Mouse (Mus musculus): ENCODE data around the gene Pkhd1. TPM values are rescaled to one million over a fixed set of nuclear protein-coding genes. Genes with fewer than 3 reads are reported as not detected.

Gene Pkhd1
- polyA plus RNA-seq, 1 experiment from 2014 or later: 0.46 TPM

DNA sequence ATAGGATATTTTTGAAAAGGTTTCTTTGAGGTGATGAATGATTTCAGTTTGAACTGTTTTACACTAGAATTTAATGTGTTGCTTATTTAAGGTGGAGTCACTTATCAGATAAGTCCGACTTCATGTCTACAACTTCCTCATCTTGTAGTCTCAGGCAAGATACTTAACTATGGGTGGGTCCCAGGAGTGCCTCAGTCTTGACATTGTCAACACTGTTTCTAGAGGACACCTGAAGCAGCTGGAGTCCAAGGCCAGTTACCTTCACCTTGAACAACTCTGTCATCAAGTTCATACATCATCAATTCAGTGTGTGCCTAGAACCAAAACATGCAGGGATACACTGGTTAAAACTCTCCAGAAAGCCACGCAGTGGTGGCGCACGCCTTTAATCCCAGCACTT lies 5.5 kb upstream of the Pkhd1 start:
- Histone ChIP-seq H3K4me2 (ENCODE audit: low read depth, low read length) (no peak overlapping the region), H3K9me3 (replicated peaks; ENCODE audit: control insufficient read depth, low read length) (no peaks in the 10 kb centered on the region), H3K4me3 (ENCODE audit: low read depth, low read length) (no peak overlapping the region), H3K4me1 (ENCODE audit: control insufficient read depth, low read depth, low read length) (no peaks in the 10 kb centered on the region), H3K27ac (ENCODE audit: low read length) (no peak overlapping the region), H3K36me3 (ENCODE audit: control insufficient read depth, insufficient read depth) (no peaks in the 10 kb centered on the region), H3K9ac (ENCODE audit: low read depth, low read length) (no peak overlapping the region), H3K27me3 (ENCODE audit: control insufficient read depth, insufficient read depth, low read depth, low read length) (no peaks in the 10 kb centered on the region)
- no peak for ATAC-seq (ENCODE audit: low read depth)
- 60% methylated on average over 4 of the region's 4 CpGs for WGBS (ENCODE audit: insufficient replicate concordance)

DNA sequence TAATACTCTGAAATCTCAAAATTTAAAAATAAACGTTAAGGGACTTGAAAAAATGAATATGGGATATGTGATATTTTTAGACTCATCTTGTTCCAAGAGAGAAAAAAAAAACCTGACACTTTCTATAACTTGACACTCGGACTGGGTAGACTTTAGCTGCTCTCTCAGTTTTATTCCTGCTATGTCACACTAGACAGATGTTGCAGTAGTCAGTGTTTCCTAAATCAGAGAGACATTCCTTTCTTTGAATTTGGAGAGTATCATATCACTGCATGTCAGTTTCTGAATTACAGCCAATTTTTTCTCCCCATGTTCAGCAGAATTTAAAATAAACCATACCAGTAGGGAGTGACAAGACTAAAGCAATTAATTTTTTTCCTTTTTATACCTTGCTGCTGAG lies 2.7 kb upstream of the Pkhd1 start:
- H3K4me2 ChIP-seq (ENCODE audit: low read depth, low read length): no peak overlapping the region
- H3K36me3 ChIP-seq (ENCODE audit: control insufficient read depth, insufficient read depth): no peaks in the 10 kb centered on the region
- no peak for ATAC-seq (ENCODE audit: low read depth)
- H3K4me1 ChIP-seq (ENCODE audit: control insufficient read depth, low read depth, low read length): no peaks in the 10 kb centered on the region
- no peaks in the 10 kb centered on the region for H3K27me3 ChIP-seq (ENCODE audit: control insufficient read depth, insufficient read depth, low read depth, low read length)
- no peaks in the 10 kb centered on the region for H3K9me3 ChIP-seq (replicated peaks; ENCODE audit: control insufficient read depth, low read length)
- 37% methylated on average over 2 of the region's 2 CpGs for WGBS (ENCODE audit: insufficient replicate concordance)
- no peak overlapping the region for H3K9ac ChIP-seq (ENCODE audit: low read depth, low read length)
- H3K4me3 ChIP-seq (ENCODE audit: low read depth, low read length): no peak overlapping the region
- no peak overlapping the region for H3K27ac ChIP-seq (ENCODE audit: low read length)

GRCm38 (mm10) chr1:20619363-20619762 lies 1.5 kb upstream of the Pkhd1 start:
- H3K4me3 ChIP-seq (ENCODE audit: low read depth, low read length): no peak overlapping the region
- H3K27me3 ChIP-seq (ENCODE audit: control insufficient read depth, insufficient read depth, low read depth, low read length): no peaks in the 10 kb centered on the region
- no peaks in the 10 kb centered on the region for H3K36me3 ChIP-seq (ENCODE audit: control insufficient read depth, insufficient read depth)
- 38% methylated on average over 3 of the region's 3 CpGs for WGBS (ENCODE audit: insufficient replicate concordance)
- H3K9ac ChIP-seq (ENCODE audit: low read depth, low read length): no peak overlapping the region
- ATAC-seq (ENCODE audit: low read depth): no peak
- no peak overlapping the region for H3K4me2 ChIP-seq (ENCODE audit: low read depth, low read length)
- no peaks in the 10 kb centered on the region for H3K9me3 ChIP-seq (replicated peaks; ENCODE audit: control insufficient read depth, low read length)
- H3K27ac ChIP-seq (ENCODE audit: low read length): no peak overlapping the region
- no peaks in the 10 kb centered on the region for H3K4me1 ChIP-seq (ENCODE audit: control insufficient read depth, low read depth, low read length)

- Histone ChIP-seq H3K36me3 (ENCODE audit: control insufficient read depth, insufficient read depth) (no peaks in the 10 kb centered on the region), H3K9ac (ENCODE audit: low read depth, low read length) (no peak overlapping the region), H3K9me3 (replicated peaks; ENCODE audit: control insufficient read depth, low read length) (no peaks in the 10 kb centered on the region), H3K4me1 (ENCODE audit: control insufficient read depth, low read depth, low read length) (no peaks in the 10 kb centered on the region), H3K27me3 (ENCODE audit: control insufficient read depth, insufficient read depth, low read depth, low read length) (no peaks in the 10 kb centered on the region), H3K4me2 (ENCODE audit: low read depth, low read length) (no peak overlapping the region), H3K27ac (ENCODE audit: low read length) (no peak overlapping the region), H3K4me3 (ENCODE audit: low read depth, low read length) (no peak overlapping the region)
- ATAC-seq (ENCODE audit: low read depth): no peak
- 29% methylated on average over 7 of the region's 7 CpGs for WGBS (ENCODE audit: insufficient replicate concordance)
These were observed 5.2 kb downstream of the Pkhd1 start for GRCm38 (mm10) chr1:20612643-20613042.

DNA sequence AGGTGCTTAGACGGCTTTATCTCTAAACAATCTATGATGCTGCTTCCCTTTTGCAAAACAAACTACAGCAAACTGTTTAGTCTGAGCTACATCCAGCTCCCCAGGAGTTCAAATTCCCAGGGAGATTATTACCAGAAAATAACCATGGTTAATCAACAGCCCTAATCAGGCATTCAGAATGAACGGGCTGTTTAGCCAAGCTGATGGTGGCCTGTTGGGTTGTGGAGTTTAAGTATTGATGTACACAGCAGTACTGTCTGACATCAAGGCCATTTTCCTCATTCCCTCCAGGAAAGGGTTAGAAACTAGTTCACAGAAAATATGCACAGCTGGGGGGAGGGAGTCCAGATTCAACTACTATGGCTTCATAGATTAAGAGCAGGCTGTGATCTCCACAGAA lies 12.4 kb downstream of the Pkhd1 start:
- Histone ChIP-seq H3K27ac (ENCODE audit: low read length) (no peak overlapping the region), H3K4me2 (ENCODE audit: low read depth, low read length) (no peak overlapping the region), H3K27me3 (ENCODE audit: control insufficient read depth, insufficient read depth, low read depth, low read length) (no peaks in the 10 kb centered on the region), H3K9ac (ENCODE audit: low read depth, low read length) (no peak overlapping the region), H3K36me3 (ENCODE audit: control insufficient read depth, insufficient read depth) (no peaks in the 10 kb centered on the region), H3K4me1 (ENCODE audit: control insufficient read depth, low read depth, low read length) (no peaks in the 10 kb centered on the region), H3K4me3 (ENCODE audit: low read depth, low read length) (no peak overlapping the region), H3K9me3 (replicated peaks; ENCODE audit: control insufficient read depth, low read length) (no peaks in the 10 kb centered on the region)
- 59% methylated on average over 2 of the region's 2 CpGs for WGBS (ENCODE audit: insufficient replicate concordance)
- ATAC-seq (ENCODE audit: low read depth): no peak

DNA sequence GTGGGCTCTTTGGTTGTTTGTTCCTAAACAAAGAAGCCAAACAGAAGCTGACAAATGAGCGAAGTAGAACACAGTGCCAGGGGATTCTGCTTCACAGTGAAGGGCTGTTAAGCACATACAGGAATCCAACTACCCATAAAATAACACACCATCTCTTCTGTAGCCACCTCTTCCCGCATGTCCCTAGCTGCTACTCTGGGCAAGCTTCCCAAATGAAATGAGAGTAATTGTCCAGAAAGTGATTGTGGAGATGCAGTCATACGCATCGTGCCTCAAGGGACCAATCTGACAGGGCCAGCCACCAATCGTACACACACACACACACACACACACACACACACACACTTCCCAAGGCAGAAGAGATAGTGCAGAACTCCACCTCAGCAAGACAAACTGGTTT lies 27.4 kb downstream of the Pkhd1 start:
- no peak overlapping the region for H3K9ac ChIP-seq (ENCODE audit: low read depth, low read length)
- WGBS (ENCODE audit: insufficient replicate concordance): 69% methylated on average over 5 of the region's 5 CpGs
- no peaks in the 10 kb centered on the region for H3K36me3 ChIP-seq (ENCODE audit: control insufficient read depth, insufficient read depth)
- no peak overlapping the region for H3K27ac ChIP-seq (ENCODE audit: low read length)
- H3K4me3 ChIP-seq (ENCODE audit: low read depth, low read length): no peak overlapping the region
- no peaks in the 10 kb centered on the region for H3K9me3 ChIP-seq (replicated peaks; ENCODE audit: control insufficient read depth, low read length)
- no peak overlapping the region for H3K4me2 ChIP-seq (ENCODE audit: low read depth, low read length)
- ATAC-seq (ENCODE audit: low read depth): no peak
- H3K4me1 ChIP-seq (ENCODE audit: control insufficient read depth, low read depth, low read length): no peaks in the 10 kb centered on the region
- H3K27me3 ChIP-seq (ENCODE audit: control insufficient read depth, insufficient read depth, low read depth, low read length): no peaks in the 10 kb centered on the region

DNA sequence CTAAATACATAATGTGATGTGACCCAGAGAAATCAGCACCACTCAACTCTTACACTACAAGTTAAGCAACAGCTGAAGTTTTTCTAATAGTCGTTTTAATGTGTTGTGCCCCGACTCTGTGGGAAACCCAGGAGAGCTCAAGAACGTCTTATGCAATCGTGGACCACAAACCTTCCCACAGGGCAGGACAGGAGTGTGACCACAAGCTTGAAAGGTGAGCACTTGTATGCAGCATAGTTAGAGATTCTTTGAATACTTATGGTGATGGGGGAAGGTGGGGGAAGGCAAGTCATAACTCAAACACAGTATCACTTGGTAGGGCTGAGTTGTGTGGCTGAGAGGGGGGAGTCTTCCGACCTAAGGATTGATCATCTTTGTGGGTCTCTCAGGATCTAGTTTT lies 46.4 kb downstream of the Pkhd1 start:
- Histone ChIP-seq H3K36me3 (ENCODE audit: control insufficient read depth, insufficient read depth) (no peaks in the 10 kb centered on the region), H3K27me3 (ENCODE audit: control insufficient read depth, insufficient read depth, low read depth, low read length) (no peaks in the 10 kb centered on the region), H3K27ac (ENCODE audit: low read length) (no peak overlapping the region), H3K4me3 (ENCODE audit: low read depth, low read length) (no peak overlapping the region), H3K9ac (ENCODE audit: low read depth, low read length) (no peak overlapping the region), H3K4me2 (ENCODE audit: low read depth, low read length) (no peak overlapping the region), H3K9me3 (replicated peaks; ENCODE audit: control insufficient read depth, low read length) (no peaks in the 10 kb centered on the region), H3K4me1 (ENCODE audit: control insufficient read depth, low read depth, low read length) (no peaks in the 10 kb centered on the region)
- whole genome bisulfite sequencing (ENCODE audit: insufficient replicate concordance): 50% methylated on average over 5 of the region's 5 CpGs
- no peak for ATAC-seq (ENCODE audit: low read depth)

DNA sequence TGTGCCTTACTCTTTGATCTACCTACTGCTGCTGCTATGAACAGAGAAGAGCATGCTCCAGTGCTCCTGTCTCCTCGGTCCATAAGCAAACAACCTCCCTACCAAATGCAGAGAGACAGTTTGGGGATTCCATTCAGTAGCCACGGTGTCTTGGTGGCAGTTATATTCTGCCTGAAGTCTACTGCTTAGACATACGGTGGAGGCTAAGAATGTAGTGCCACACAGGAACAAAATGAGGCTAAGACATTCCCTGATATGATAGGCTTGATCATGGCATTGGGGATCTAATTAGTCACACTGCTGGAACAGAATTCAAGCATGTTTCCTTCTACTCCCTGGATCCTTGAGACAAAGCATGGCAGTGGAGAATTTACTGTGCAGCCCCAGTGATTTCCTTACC lies 48.4 kb downstream of the Pkhd1 start:
- 44% methylated on average over 3 of the region's 3 CpGs for WGBS (ENCODE audit: insufficient replicate concordance)
- H3K9ac ChIP-seq (ENCODE audit: low read depth, low read length): no peak overlapping the region
- H3K36me3 ChIP-seq (ENCODE audit: control insufficient read depth, insufficient read depth): no peaks in the 10 kb centered on the region
- H3K4me3 ChIP-seq (ENCODE audit: low read depth, low read length): no peak overlapping the region
- ATAC-seq (ENCODE audit: low read depth): no peak
- no peaks in the 10 kb centered on the region for H3K9me3 ChIP-seq (replicated peaks; ENCODE audit: control insufficient read depth, low read length)
- no peak overlapping the region for H3K27ac ChIP-seq (ENCODE audit: low read length)
- H3K27me3 ChIP-seq (ENCODE audit: control insufficient read depth, insufficient read depth, low read depth, low read length): no peaks in the 10 kb centered on the region
- H3K4me1 ChIP-seq (ENCODE audit: control insufficient read depth, low read depth, low read length): no peaks in the 10 kb centered on the region
- H3K4me2 ChIP-seq (ENCODE audit: low read depth, low read length): no peak overlapping the region

DNA sequence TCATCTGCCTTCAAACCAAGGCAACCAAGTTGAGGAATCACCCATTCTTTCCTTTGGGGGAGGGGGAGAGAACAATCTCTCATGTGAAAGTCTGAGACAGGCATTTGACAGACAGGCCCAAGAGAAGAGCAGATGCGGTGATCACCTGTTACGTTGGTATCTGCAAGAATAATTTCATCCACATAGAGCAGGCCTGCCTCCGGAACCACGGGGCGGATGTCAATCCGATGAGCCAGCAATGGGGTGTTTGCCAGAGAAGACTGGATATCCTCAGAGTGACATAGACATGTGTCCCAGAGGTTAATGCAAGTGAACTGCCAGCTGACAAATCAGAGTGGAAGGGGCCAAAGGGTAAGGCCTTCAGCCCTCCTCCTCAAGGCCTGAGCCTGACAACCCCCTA lies 59.4 kb downstream of the Pkhd1 start:
- no peak for ATAC-seq (ENCODE audit: low read depth)
- Histone ChIP-seq H3K27me3 (ENCODE audit: control insufficient read depth, insufficient read depth, low read depth, low read length) (no peaks in the 10 kb centered on the region), H3K4me3 (ENCODE audit: low read depth, low read length) (no peak overlapping the region), H3K9me3 (replicated peaks; ENCODE audit: control insufficient read depth, low read length) (no peaks in the 10 kb centered on the region), H3K36me3 (ENCODE audit: control insufficient read depth, insufficient read depth) (no peaks in the 10 kb centered on the region), H3K4me2 (ENCODE audit: low read depth, low read length) (no peak overlapping the region), H3K4me1 (ENCODE audit: control insufficient read depth, low read depth, low read length) (no peaks in the 10 kb centered on the region), H3K9ac (ENCODE audit: low read depth, low read length) (no peak overlapping the region), H3K27ac (ENCODE audit: low read length) (no peak overlapping the region)
- 64% methylated on average over 6 of the region's 6 CpGs for WGBS (ENCODE audit: insufficient replicate concordance)

DNA sequence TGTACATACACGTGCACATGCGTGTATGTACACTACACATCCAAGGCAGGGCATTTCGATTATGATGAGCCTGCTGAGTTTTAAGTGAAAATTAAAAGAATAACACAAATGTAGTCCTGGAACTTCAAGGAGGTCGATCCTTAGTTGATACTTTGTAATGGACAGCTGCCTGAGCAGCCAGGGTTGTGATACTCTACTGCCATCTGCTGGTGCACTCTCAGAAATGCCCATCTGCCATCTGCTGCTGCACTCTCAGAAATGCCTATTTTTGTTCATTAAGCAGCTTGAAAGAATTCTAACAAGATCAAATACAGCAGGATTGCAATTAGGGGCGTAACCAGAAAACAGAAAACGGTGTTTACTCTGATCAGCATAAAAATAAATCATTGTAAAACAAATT lies 63.5 kb downstream of the Pkhd1 start:
- no peaks in the 10 kb centered on the region for H3K27me3 ChIP-seq (ENCODE audit: control insufficient read depth, insufficient read depth, low read depth, low read length)
- no peak overlapping the region for H3K4me3 ChIP-seq (ENCODE audit: low read depth, low read length)
- no peaks in the 10 kb centered on the region for H3K9me3 ChIP-seq (replicated peaks; ENCODE audit: control insufficient read depth, low read length)
- H3K4me1 ChIP-seq (ENCODE audit: control insufficient read depth, low read depth, low read length): no peaks in the 10 kb centered on the region
- H3K9ac ChIP-seq (ENCODE audit: low read depth, low read length): no peak overlapping the region
- H3K4me2 ChIP-seq (ENCODE audit: low read depth, low read length): no peak overlapping the region
- H3K27ac ChIP-seq (ENCODE audit: low read length): no peak overlapping the region
- H3K36me3 ChIP-seq (ENCODE audit: control insufficient read depth, insufficient read depth): no peaks in the 10 kb centered on the region
- ATAC-seq (ENCODE audit: low read depth): no peak
- 25% methylated on average over 6 of the region's 6 CpGs for WGBS (ENCODE audit: insufficient replicate concordance)

All from liver, embryonic 16.5 days (tissue).